Mouse (Mus musculus) forebrain, embryonic 13.5 days (tissue): ENCODE results near the gene Eva1c. TPM values are rescaled to one million over a fixed set of nuclear protein-coding genes. Genes with fewer than 3 reads are reported as not detected.

Experiments used
- ATAC-seq: fragments of 200-750 bp; cut with Nextera tagmentation; 2 replicates; pipeline ENCODE4 v1.8.0; 2017
- H3K27ac ChIP-seq: fragments of 300-500 bp; sonication (generic); 2 replicates; pipeline ENCODE4 v1.5.1; 2015; ENCODE audit warnings: inconsistent platforms, mild to moderate bottlenecking, moderate library complexity
- H3K27me3 ChIP-seq: fragments of 300-500 bp; sonication (generic); 2 replicates; pipeline ENCODE4 v1.6.1; 2015; ENCODE audit warnings: mild to moderate bottlenecking, inconsistent platforms
- H3K36me3 ChIP-seq: fragments of 300-500 bp; sonication (generic); 2 replicates; pipeline ENCODE4 v1.6.1; 2015; ENCODE audit warnings: mild to moderate bottlenecking, inconsistent platforms; ENCODE audit not compliant: poor library complexity, severe bottlenecking
- H3K4me1 ChIP-seq: fragments of 300-500 bp; sonication (generic); 2 replicates; pipeline ENCODE4 v1.6.1; 2015; ENCODE audit warnings: inconsistent platforms
- H3K4me2 ChIP-seq: fragments of 300-500 bp; sonication (generic); 2 replicates; pipeline ENCODE4 v1.6.1; 2015; ENCODE audit warnings: inconsistent platforms, mild to moderate bottlenecking, moderate library complexity
- H3K4me3 ChIP-seq: fragments of 300-500 bp; sonication (generic); 2 replicates; pipeline ENCODE4 v1.5.1; 2015; ENCODE audit warnings: mild to moderate bottlenecking, inconsistent platforms
- H3K9ac ChIP-seq: fragments of 300-500 bp; sonication (generic); 2 replicates; pipeline ENCODE4 v1.6.1; 2015; ENCODE audit warnings: mild to moderate bottlenecking, inconsistent platforms
- H3K9me3 ChIP-seq: fragments of 300-500 bp; sonication (generic); replicated peaks from 2 replicates; pipeline ENCODE4 v1.6.1; 2016; ENCODE audit warnings: inconsistent platforms
- WGBS: fragments of 180-500 bp; shearing (Covaris S2); methylation state at CpG from one replicate; pipeline ENCODE4 v1.1.7; 2015; 5-methylcytosine and 5-hydroxymethylcytosine counted together
- microRNA-seq: library from miRNA; unstranded; fragments of <30 nt; microRNA quantifications from one replicate; pipeline ENCODE4, GENCODE M21; 2016
- polyA plus RNA-seq: library from polyadenylated mRNA; unstranded; fragments of >200 nt; fragmentation: Nextera tagmentation; extraction: Ambion mirVana; gene quantifications from 2 replicates; pipeline ENCODE4 v1.2.1, GENCODE M21; 2015

Gene Eva1c
- polyA plus RNA-seq, 1 experiment from 2014 or later = 5.2 TPM

GRCm38 (mm10) chr16:90933534-90934176 is 107.1 kb downstream of the Eva1c start:
- peak overlapping the region; percentile 82 for H3K4me2 ChIP-seq
- peaks cover 14% of the 10 kb centered on the region for H3K4me1 ChIP-seq
- H3K27ac ChIP-seq = peak overlapping the region; percentile 86; the same call in 1 of the 2 replicates
- ATAC-seq = no peak
- 31% methylated on average over 13 of the region's 13 CpGs for WGBS
- peak overlapping the region; percentile 79 for H3K9ac ChIP-seq
- H3K36me3 ChIP-seq = peaks cover 29% of the 10 kb centered on the region
- H3K9me3 ChIP-seq = no peaks in the 10 kb centered on the region
- no peaks in the 10 kb centered on the region for H3K27me3 ChIP-seq
- H3K4me3 ChIP-seq = peak overlapping the region; percentile 67

- H3K4me3 ChIP-seq = peak overlapping the region; percentile 67
- peak; percentile 60 for ATAC-seq
- peak overlapping the region; percentile 86 for H3K27ac ChIP-seq
- no peaks in the 10 kb centered on the region for H3K9me3 ChIP-seq
- H3K4me1 ChIP-seq = peaks cover 14% of the 10 kb centered on the region
- H3K4me2 ChIP-seq = peak overlapping the region; percentile 82
- under 1% methylated on average over 38 of the region's 38 CpGs for WGBS
- H3K36me3 ChIP-seq = peaks cover 28% of the 10 kb centered on the region
- H3K9ac ChIP-seq = peak overlapping the region; percentile 79
- H3K27me3 ChIP-seq = no peaks in the 10 kb centered on the region
These were observed 107.7 kb downstream of the Eva1c start for GRCm38 (mm10) chr16:90934193-90934686.

DNA sequence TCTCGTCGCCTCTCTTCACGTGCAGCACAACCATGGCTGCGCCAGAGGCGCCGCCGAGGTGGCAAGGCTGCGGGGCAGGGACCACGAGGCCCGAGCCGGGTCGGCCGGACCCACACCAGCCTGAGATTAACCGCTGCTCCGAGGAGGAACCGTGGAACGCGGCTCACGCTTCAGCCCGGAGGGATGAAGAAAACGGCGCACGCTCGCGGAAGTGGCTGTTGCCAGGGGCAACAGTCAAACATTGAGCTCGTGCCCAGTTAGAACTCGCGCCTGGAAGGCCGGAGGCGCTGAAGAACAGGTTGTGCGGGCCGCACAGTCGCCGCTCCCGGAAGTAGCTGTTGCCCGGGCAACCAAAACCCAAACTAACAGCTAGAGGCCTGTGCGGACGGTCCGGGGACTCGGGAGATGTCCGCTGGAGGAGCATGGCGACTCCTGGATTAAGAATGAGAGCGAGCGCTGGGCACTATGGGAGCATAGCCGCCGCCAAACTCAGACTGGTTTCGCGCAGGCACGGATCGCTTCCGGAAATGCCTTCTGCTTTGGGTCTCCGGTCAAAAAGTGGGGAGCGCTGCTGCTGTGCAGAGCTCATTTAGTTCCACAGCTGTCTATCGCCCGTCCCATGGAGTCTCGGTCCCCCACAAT is 108.3 kb downstream of the Eva1c start, which contains the start of gene Cfap298:
TSS of gene Cfap298 (minus strand) at position 428 of the 642 bp plus-strand sequence.
- WGBS = under 1% methylated on average over 56 of the region's 56 CpGs
- Histone ChIP-seq H3K36me3 (peaks cover 25% of the 10 kb centered on the region), H3K27me3 (no peaks in the 10 kb centered on the region), H3K27ac (peak within 1 kb of the TSS; percentile 86), H3K9ac (peak within 1 kb of the TSS; percentile 79), H3K4me1 (peaks cover 14% of the 10 kb centered on the region), H3K9me3 (no peaks in the 10 kb centered on the region), H3K4me3 (peak within 1 kb of the TSS; percentile 67), H3K4me2 (peak within 1 kb of the TSS; percentile 82)
- peak; percentile 97 for ATAC-seq

DNA sequence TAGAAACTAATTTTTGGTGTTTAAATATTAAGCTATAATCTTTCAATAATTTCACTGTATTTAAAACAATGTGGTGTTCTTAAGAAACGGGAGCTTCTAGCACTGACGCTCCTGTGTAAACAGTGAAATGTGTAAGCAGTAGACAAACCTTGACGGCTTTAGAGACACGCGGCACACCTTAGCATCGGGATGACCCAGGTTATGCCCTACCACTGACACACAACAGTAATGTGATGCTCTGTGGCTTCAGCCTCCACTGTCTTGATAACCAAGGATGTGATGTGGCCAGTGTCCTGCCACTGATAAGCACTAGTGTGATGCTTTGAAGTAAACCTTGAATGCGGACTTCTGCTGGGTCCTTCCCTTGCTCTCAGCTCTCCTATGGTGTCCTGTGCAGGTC is 114.7 kb downstream of the Eva1c start:
- Histone ChIP-seq H3K4me3 (no peak overlapping the region), H3K9me3 (no peaks in the 10 kb centered on the region), H3K9ac (no peak overlapping the region), H3K27me3 (no peaks in the 10 kb centered on the region), H3K4me2 (no peak overlapping the region), H3K36me3 (peaks cover 65% of the 10 kb centered on the region), H3K27ac (no peak overlapping the region), H3K4me1 (no peaks in the 10 kb centered on the region)
- no peak for ATAC-seq
- 97% methylated on average over 7 of the region's 7 CpGs for WGBS

DNA sequence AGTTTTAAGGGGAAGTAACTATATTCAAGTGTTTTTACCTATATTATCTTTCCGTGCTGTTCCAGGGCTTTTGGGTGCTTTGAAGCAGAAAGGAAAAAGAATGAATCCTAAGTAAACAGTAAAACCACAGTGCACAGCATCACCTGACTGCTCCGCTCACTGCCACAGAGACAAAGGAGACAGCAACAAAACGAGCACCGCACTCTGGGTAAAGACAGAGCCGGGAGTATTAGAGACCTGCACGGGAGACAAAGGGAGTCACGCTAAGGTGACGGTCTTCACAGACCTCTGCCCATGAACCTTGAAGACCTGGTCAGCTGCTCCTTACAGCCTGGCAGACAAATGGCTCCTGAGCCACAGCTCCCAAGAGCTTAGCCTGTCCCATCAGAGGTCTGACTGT is 120.5 kb downstream of the Eva1c start:
- H3K27ac ChIP-seq = no peak overlapping the region

GRCm38 (mm10) chr16:90950354-90950963 is 123.9 kb downstream of the Eva1c start:
- WGBS = 61% methylated on average over 17 of the region's 17 CpGs
- Histone ChIP-seq H3K4me1 (no peaks in the 10 kb centered on the region), H3K27ac (no peak overlapping the region), H3K4me2 (no peak overlapping the region), H3K27me3 (no peaks in the 10 kb centered on the region), H3K36me3 (peaks cover 61% of the 10 kb centered on the region), H3K9ac (no peak overlapping the region), H3K4me3 (no peak overlapping the region), H3K9me3 (no peaks in the 10 kb centered on the region)
- ATAC-seq = no peak

More for the DNA sequence above, 120.5 kb downstream of the Eva1c start:
- Histone ChIP-seq H3K4me3 (no peak overlapping the region), H3K36me3 (peaks cover 68% of the 10 kb centered on the region), H3K9me3 (no peaks in the 10 kb centered on the region), H3K4me2 (no peak overlapping the region), H3K27me3 (no peaks in the 10 kb centered on the region), H3K4me1 (no peaks in the 10 kb centered on the region), H3K9ac (no peak overlapping the region)
- no peak for ATAC-seq
- 64% methylated on average over 8 of the region's 8 CpGs for WGBS

GRCm38 (mm10) chr16:90953147-90953546 is 126.6 kb downstream of the Eva1c start:
- no peaks in the 10 kb centered on the region for H3K9me3 ChIP-seq
- no peak overlapping the region for H3K9ac ChIP-seq
- no peak overlapping the region for H3K27ac ChIP-seq
- no peak for ATAC-seq
- peaks cover 63% of the 10 kb centered on the region for H3K36me3 ChIP-seq
- H3K4me2 ChIP-seq = no peak overlapping the region
- WGBS = 92% methylated on average over 9 of the region's 9 CpGs
- no peak overlapping the region for H3K4me3 ChIP-seq
- H3K4me1 ChIP-seq = no peaks in the 10 kb centered on the region
- no peaks in the 10 kb centered on the region for H3K27me3 ChIP-seq

GRCm38 (mm10) chr16:90953770-90954169 is 127.3 kb downstream of the Eva1c start:
- H3K9me3 ChIP-seq = no peaks in the 10 kb centered on the region
- H3K4me2 ChIP-seq = no peak overlapping the region
- ATAC-seq = no peak
- WGBS = 90% methylated on average over 6 of the region's 6 CpGs
- H3K4me1 ChIP-seq = no peaks in the 10 kb centered on the region
- peaks cover 69% of the 10 kb centered on the region for H3K36me3 ChIP-seq
- H3K27me3 ChIP-seq = no peaks in the 10 kb centered on the region
- no peak overlapping the region for H3K27ac ChIP-seq
- H3K9ac ChIP-seq = no peak overlapping the region
- H3K4me3 ChIP-seq = no peak overlapping the region

Small RNAs within 50 kb of the gene (microRNA-seq; reads per million reads assigned to microRNA genes)
- not detected for gene Gm22933

Other genes with a start within 250 kb of the Eva1c start
- 73.6 and 75.1 TPM in 2 replicates for gene Mis18a, start 99.3 kb upstream of the Eva1c start, polyA plus RNA-seq
- gene Mrap, start 88.5 kb upstream of the Eva1c start, polyA plus RNA-seq = 0.18 TPM in 1 of 2 replicates, not detected in the other
- 8.8 and 9.7 TPM in 2 replicates for gene Urb1, start 16.3 kb upstream of the Eva1c start, polyA plus RNA-seq
- 49.1 and 50.0 TPM in 2 replicates for gene Cfap298, start 108.4 kb downstream of the Eva1c start, polyA plus RNA-seq
- gene Synj1, start 184.6 kb downstream of the Eva1c start, polyA plus RNA-seq = 22.7 and 27.8 TPM in 2 replicates
- gene Paxbp1, start 217.8 kb downstream of the Eva1c start, polyA plus RNA-seq = 75.8 and 77.1 TPM in 2 replicates